Mouse (Mus musculus) CH12.LX (cell line): ENCODE measurements around the gene Gm5767. TPM values are rescaled to one million over a fixed set of nuclear protein-coding genes. Genes with fewer than 3 reads are reported as not detected.

Source experiments
- DNase-seq: peaks from one replicate; pipeline ENCODE4 v3.0.0-alpha.2; 2013; ENCODE audit errors: extremely low read depth
- H3K27ac ChIP-seq: 2 replicates; pipeline ENCODE4 v1.5.1; 2012; ENCODE audit warnings: low read depth, mild to moderate bottlenecking, control low read depth, moderate library complexity; ENCODE audit not compliant: insufficient read depth
- H3K27me3 ChIP-seq: replicated peaks from 2 replicates; pipeline ENCODE3; 2012; ENCODE audit warnings: inconsistent platforms
- H3K36me3 ChIP-seq, 2 experiments: replicated peaks in 1 of 2; 2 replicates each; pipeline versions ENCODE3 to v1.6.1; 2012; ENCODE audit warnings: inconsistent platforms in 1 of 2, low read length in 1 of 2, mild to moderate bottlenecking in 1 of 2, mixed read lengths in 1 of 2, moderate library complexity in 1 of 2; ENCODE audit not compliant: control insufficient read depth in 1 of 2, insufficient read depth in 1 of 2
- H3K4me1 ChIP-seq, 2 experiments: 2 replicates each; pipeline ENCODE4 v1.6.1; 2012; ENCODE audit warnings: inconsistent platforms in 1 of 2, moderate library complexity in 1 of 2; ENCODE audit not compliant: insufficient read depth in 2 of 2, control insufficient read depth in 1 of 2
- H3K4me2 ChIP-seq: 2 replicates; pipeline ENCODE4 v1.6.1; 2012; ENCODE audit warnings: low read depth, mild to moderate bottlenecking, control low read depth; ENCODE audit not compliant: poor library complexity, insufficient read depth, severe bottlenecking
- H3K4me3 ChIP-seq, 3 experiments: fragments of 150-350 bp in 1 of 3; sonication (generic) in 1 of 3; replicated peaks in 1 of 3; 2 replicates each; pipeline versions ENCODE3 to v1.5.1; 2011 to 2012; ENCODE audit warnings: low read depth in 2 of 3, low read length in 2 of 3, mild to moderate bottlenecking in 2 of 3, moderate library complexity in 2 of 3, control low read depth in 1 of 3, improper control_type of control experiment in 1 of 3, inconsistent platforms in 1 of 3, mixed read lengths in 1 of 3; ENCODE audit not compliant: poor library complexity in 1 of 3
- H3K79me2 ChIP-seq: replicated peaks from 2 replicates; pipeline ENCODE4 v1.6.1; 2012; ENCODE audit warnings: mild to moderate bottlenecking, moderate library complexity; ENCODE audit not compliant: control insufficient read depth, poor library complexity, insufficient read depth, severe bottlenecking; ENCODE audit errors: extremely low read depth
- H3K9ac ChIP-seq: 2 replicates; pipeline ENCODE4 v1.6.1; 2012; ENCODE audit warnings: low read depth, mild to moderate bottlenecking, control low read depth, moderate library complexity; ENCODE audit not compliant: insufficient read depth
- H3K9me3 ChIP-seq: replicated peaks from 2 replicates; pipeline ENCODE3; 2012; ENCODE audit warnings: low read length, inconsistent platforms, mixed read lengths
- BHLHE40 ChIP-seq: IDR thresholded peaks from 2 replicates; pipeline ENCODE4 v1.6.1; 2011; ENCODE audit warnings: mild to moderate bottlenecking, low read depth, low read length, improper control_type of control experiment
- CHD2 ChIP-seq: IDR thresholded peaks from 2 replicates; pipeline ENCODE4 v1.6.1; 2011; ENCODE audit warnings: low read length, improper control_type of control experiment
- CTCF ChIP-seq, 2 experiments: IDR thresholded peaks in 1 of 2; conservative IDR thresholded peaks in 1 of 2; 2 replicates each; pipeline ENCODE4 v1.5.1; 2011 to 2012; ENCODE audit warnings: low read depth in 2 of 2, low read length in 2 of 2, improper control_type of control experiment in 1 of 2, inconsistent platforms in 1 of 2, mild to moderate bottlenecking in 1 of 2, moderate library complexity in 1 of 2
- ELF1 ChIP-seq: IDR thresholded peaks from 2 replicates; pipeline ENCODE4 v1.6.1; 2014; ENCODE audit warnings: low read depth, mild to moderate bottlenecking, inconsistent platforms, low read length, improper control_type of control experiment
- GABPA ChIP-seq: IDR thresholded peaks from 2 replicates; pipeline ENCODE4 v1.6.1; 2012; ENCODE audit warnings: low read depth, low read length, improper control_type of control experiment, inconsistent platforms; ENCODE audit not compliant: insufficient replicate concordance
- HCFC1 ChIP-seq: IDR thresholded peaks from 2 replicates; pipeline ENCODE4 v1.6.1; 2012; ENCODE audit warnings: low read depth, mild to moderate bottlenecking, inconsistent platforms, low read length, improper control_type of control experiment
- JUN ChIP-seq: IDR thresholded peaks from 2 replicates; pipeline ENCODE4 v1.6.1; 2011; ENCODE audit warnings: low read depth, mild to moderate bottlenecking, low read length, improper control_type of control experiment, moderate library complexity; ENCODE audit not compliant: insufficient read depth
- KAT2A ChIP-seq: IDR thresholded peaks from 2 replicates; pipeline ENCODE4 v1.6.1; 2012; ENCODE audit warnings: low read length, improper control_type of control experiment, inconsistent platforms; ENCODE audit not compliant: insufficient replicate concordance
- NELFE ChIP-seq: IDR thresholded peaks from 2 replicates; pipeline ENCODE4 v1.6.1; 2011; ENCODE audit warnings: low read depth, low read length, improper control_type of control experiment
- NRF1 ChIP-seq: IDR thresholded peaks from 2 replicates; pipeline ENCODE4 v1.6.1; 2014; ENCODE audit warnings: low read depth, mild to moderate bottlenecking, inconsistent platforms, low read length, improper control_type of control experiment, moderate library complexity
- PAX5 ChIP-seq: IDR thresholded peaks from 2 replicates; pipeline ENCODE4 v1.6.1; 2012; ENCODE audit warnings: low read length, inconsistent platforms, mixed read lengths
- POLR2A ChIP-seq: IDR thresholded peaks from 2 replicates; pipeline ENCODE4 v1.6.1; 2011; ENCODE audit warnings: low read depth, mild to moderate bottlenecking, improper control_type of control experiment, low read length
- POLR2AphosphoS2 ChIP-seq: IDR thresholded peaks from 2 replicates; pipeline ENCODE4 v1.6.1; 2011; ENCODE audit warnings: low read depth, low read length, improper control_type of control experiment
- RCOR1 ChIP-seq: conservative IDR thresholded peaks from 2 replicates; pipeline ENCODE4 v1.6.1; 2012; ENCODE audit warnings: low read depth, mild to moderate bottlenecking, inconsistent platforms, low read length, improper control_type of control experiment
- TBP ChIP-seq: conservative IDR thresholded peaks from 2 replicates; pipeline ENCODE4 v1.6.1; 2011; ENCODE audit warnings: low read depth, low read length, improper control_type of control experiment
- TCF12 ChIP-seq: IDR thresholded peaks from 2 replicates; pipeline ENCODE4 v1.6.1; 2014; ENCODE audit warnings: low read depth, mild to moderate bottlenecking, inconsistent platforms, low read length, improper control_type of control experiment
- USF1 ChIP-seq: IDR thresholded peaks from 2 replicates; pipeline ENCODE4 v1.6.1; 2014; ENCODE audit warnings: low read depth, mild to moderate bottlenecking, inconsistent platforms, low read length, improper control_type of control experiment
- ZC3H11A ChIP-seq: IDR thresholded peaks from 2 replicates; pipeline ENCODE4 v1.6.1; 2012; ENCODE audit warnings: low read depth, mild to moderate bottlenecking, inconsistent platforms, low read length, improper control_type of control experiment
- ZKSCAN1 ChIP-seq: IDR thresholded peaks from 2 replicates; pipeline ENCODE4 v1.6.1; 2012; ENCODE audit warnings: low read depth, inconsistent platforms, low read length, improper control_type of control experiment, borderline replicate concordance
- ZMIZ1 ChIP-seq: IDR thresholded peaks from 2 replicates; pipeline ENCODE4 v1.6.1; 2012; ENCODE audit warnings: low read depth, mild to moderate bottlenecking, inconsistent platforms, low read length, improper control_type of control experiment
- ZNF384 ChIP-seq: IDR thresholded peaks from 2 replicates; pipeline ENCODE4 v1.6.1; 2012; ENCODE audit warnings: low read depth, low read length, improper control_type of control experiment, inconsistent platforms
- dilution Hi-C: fragments of 300-500 bp; cut with MboI; formaldehyde crosslinking; loops from 2 replicates; pipeline ENCODE4 v1.14.3; 2020; ENCODE audit warnings: low sequenced_read_pairs; ENCODE audit not compliant: extremely low pct_unique_long_range_greater_than_20kb, extremely low pct_ligation_motif_present
- in situ Hi-C: fragments of 300-500 bp; cut with MboI; formaldehyde crosslinking; loops from 3 replicates; pipeline ENCODE4 v1.14.3; 2019; ENCODE audit warnings: low sequenced_read_pairs, low pct_ligation_motif_present, low pct_unique_long_range_greater_than_20kb, mixed read lengths
- polyA plus RNA-seq: library from polyadenylated mRNA; unstranded; fragments of >175 nt; gene quantifications from 2 replicates; pipeline ENCODE4 v1.2.1, GENCODE M21; 2012; ENCODE audit warnings: low read depth; ENCODE audit not compliant: insufficient read length
- total RNA-seq, 2 experiments: library from RNA; depleted of rRNA; stranded (reverse); fragments of 300-350 nt in 1 of 2; fragments of >200 nt in 1 of 2; gene quantifications; 2 replicates each; pipeline ENCODE4 v1.2.3; 2012 to 2014

Gm5767 gene
- total and polyA plus RNA-seq, 3 experiments, result not detected

GRCm38 (mm10) chr16:8656256-8656655 lies 24.3 kb upstream of the Gm5767 start:
- Histone ChIP-seq H3K36me3 (peaks cover 86 to 95% of the 10 kb centered on the region in 2 experiments), H3K9ac (no peak overlapping the region), H3K4me1 (no peaks in the 10 kb centered on the region), H3K4me3 (no peak overlapping the region), H3K4me2 (no peak overlapping the region), H3K9me3 (no peaks in the 10 kb centered on the region), H3K79me2 (no peaks in the 10 kb centered on the region), H3K27ac (no peak overlapping the region), H3K27me3 (no peaks in the 10 kb centered on the region)
- DNase-seq, result no peak
- dilution Hi-C loops, result no loop called here
- TF ChIP-seq CHD2 (no peak), USF1 (no peak), BHLHE40 (no peak)
- in situ Hi-C loops, result no loop called here

DNA sequence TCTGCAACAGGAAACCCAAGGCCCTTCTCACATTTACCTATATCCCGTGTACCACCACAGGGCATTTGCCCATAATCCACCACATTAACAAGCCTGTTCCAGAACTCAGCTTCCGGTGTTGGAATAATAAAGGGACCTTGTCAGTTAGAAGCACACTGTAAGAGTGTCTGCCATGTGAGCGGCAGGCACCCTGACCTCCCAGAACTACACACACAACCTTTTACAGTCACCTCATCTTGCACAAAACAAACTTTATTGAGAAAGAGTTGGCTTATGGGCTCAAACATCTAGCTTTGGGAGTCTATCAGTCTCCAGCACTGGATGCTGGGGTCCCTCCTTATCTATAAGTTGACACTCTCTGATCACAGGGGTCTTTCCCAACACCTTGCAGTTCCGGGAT lies 22.2 kb upstream of the Gm5767 start:
- H3K4me3 ChIP-seq, result no peak overlapping the region
- dilution Hi-C loops, result no loop called here
- TF ChIP-seq POLR2AphosphoS2 (peak; percentile 29; the same call in 1 of the 2 replicates), CHD2 (peak; percentile 45; the same call in 1 of the 2 replicates), TCF12 (no peak), ELF1 (no peak)
- TF ChIP-seq, all 38 proteins: peak for 2
- DNase-seq, result no peak
- H3K27me3 ChIP-seq, result no peaks in the 10 kb centered on the region
- H3K27ac ChIP-seq, result no peak overlapping the region
- H3K4me2 ChIP-seq, result no peak overlapping the region
- peaks cover 84 to 95% of the 10 kb centered on the region in 2 experiments for H3K36me3 ChIP-seq
- in situ Hi-C loops, result no loop called here
- H3K9ac ChIP-seq, result no peak overlapping the region
- H3K4me1 ChIP-seq, result no peaks in the 10 kb centered on the region
- no peaks in the 10 kb centered on the region for H3K9me3 ChIP-seq
- no peaks in the 10 kb centered on the region for H3K79me2 ChIP-seq

DNA sequence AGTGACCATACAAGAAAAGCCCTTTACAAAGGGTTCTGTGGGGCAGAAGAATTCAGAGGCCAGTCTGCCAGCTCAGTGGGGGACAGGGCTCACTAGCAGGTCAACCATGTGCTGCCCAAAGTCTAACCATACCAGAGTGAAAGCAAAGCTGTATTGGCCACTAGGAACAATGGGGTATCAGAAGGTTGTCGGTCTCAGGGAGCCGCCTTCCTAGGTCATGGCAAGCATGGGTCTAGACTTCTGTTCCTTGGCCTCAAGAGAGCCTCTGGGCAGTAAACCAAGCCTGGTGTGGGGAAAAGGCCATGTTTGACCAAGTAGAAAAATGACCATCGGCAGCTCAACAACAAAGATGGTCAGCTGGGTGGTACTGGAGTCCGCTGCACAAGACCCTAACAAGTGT lies 21.8 kb upstream of the Gm5767 start:
- no peak overlapping the region for H3K27ac ChIP-seq
- in situ Hi-C loops, result no loop called here
- peaks cover 84 to 95% of the 10 kb centered on the region in 2 experiments for H3K36me3 ChIP-seq

More for the DNA sequence above, 21.8 kb upstream of the Gm5767 start:
- Histone ChIP-seq H3K79me2 (no peaks in the 10 kb centered on the region), H3K9me3 (no peaks in the 10 kb centered on the region), H3K9ac (no peak overlapping the region), H3K4me2 (no peak overlapping the region), H3K4me3 (no peak overlapping the region), H3K27me3 (no peaks in the 10 kb centered on the region), H3K4me1 (no peaks in the 10 kb centered on the region)
- no peak for DNase-seq
- no peak for TF ChIP-seq BHLHE40
- no peak for TF ChIP-seq NRF1
- no peak for TF ChIP-seq ZKSCAN1
- TF ChIP-seq TCF12, result no peak
- TF ChIP-seq USF1, result no peak
- no peak for TF ChIP-seq PAX5
- TF ChIP-seq RCOR1, result no peak
- no peak for TF ChIP-seq TBP
- no peak for TF ChIP-seq ZMIZ1
- TF ChIP-seq NELFE, result no peak
- TF ChIP-seq ZNF384, result no peak
- TF ChIP-seq CHD2, result no peak
- no peak for TF ChIP-seq CTCF (conservative IDR thresholded peaks at IDR 0.05 in 1 of 2, IDR thresholded peaks at IDR 0.05 in 1 of 2; ENCODE audit: low read depth in 2 of 2, low read length in 2 of 2)
- no peak for TF ChIP-seq ZC3H11A
- TF ChIP-seq JUN, result no peak
- TF ChIP-seq POLR2A, result no peak
- no peak for TF ChIP-seq HCFC1
- no peak for TF ChIP-seq KAT2A
- no peak for TF ChIP-seq ELF1
- TF ChIP-seq GABPA, result no peak
- dilution Hi-C loops, result no loop called here
